Mouse (Mus musculus) erythroblast, embryonic 14.5 days (primary cell): ENCODE measurements at regions not wholly inside any gene's neighbourhood (a gene's known extent, or its start where the extent isn't known, plus 50 kb on each side); places are given as distances from the start of the nearest gene placed in this dataset.

Experiments
- GATA1 ChIP-seq: IDR thresholded peaks from 2 replicates; pipeline ENCODE4 v1.6.1; 2012; ENCODE audit warnings: low read length, inconsistent platforms, mixed read lengths
- TAL1 ChIP-seq: IDR thresholded peaks from 3 replicates; pipeline ENCODE4 v1.6.1; 2012; ENCODE audit warnings: low read length, inconsistent platforms, mixed read lengths

GRCm38 (mm10) chr2:45572906-45573305 is 455.7 kb upstream of the Zeb2 start:
- TF ChIP-seq GATA1 (no peak), TAL1 (no peak)
